Mouse (Mus musculus) lung, adult 2 months (tissue): ENCODE results near the gene Sorbs1. TPM values are rescaled to one million over a fixed set of nuclear protein-coding genes. Genes with fewer than 3 reads are reported as not detected.

Source experiments
- DNase-seq: peaks from one replicate; pipeline ENCODE4 v3.0.0; 2022
- H3K4me1 ChIP-seq: fragments of 200-500 bp; 2 replicates; pipeline ENCODE4 v1.6.1; 2011; ENCODE audit warnings: low read length; ENCODE audit not compliant: control insufficient read depth, insufficient read depth
- H3K4me3 ChIP-seq: fragments of 200-500 bp; replicated peaks from 2 replicates; pipeline ENCODE3; 2011; ENCODE audit warnings: low read depth, mild to moderate bottlenecking, control low read depth, low read length; ENCODE audit errors: extremely low read depth
- CTCF ChIP-seq: fragments of 200-500 bp; IDR thresholded peaks from 2 replicates; pipeline ENCODE4 v1.5.1; 2011; ENCODE audit warnings: mild to moderate bottlenecking, low read length, control low read depth; ENCODE audit not compliant: insufficient read depth
- POLR2A ChIP-seq: fragments of 200-500 bp; IDR thresholded peaks from 2 replicates; pipeline ENCODE4 v1.6.1; 2011; ENCODE audit warnings: low read depth, mild to moderate bottlenecking, control low read depth, low read length, borderline replicate concordance; ENCODE audit errors: extremely low read depth
- WGBS: fragments of 180-500 bp; shearing (Covaris S2); methylation state at CpG from one replicate; pipeline ENCODE4 v1.1.7; 2018; 5-methylcytosine and 5-hydroxymethylcytosine counted together
- polyA plus RNA-seq: library from polyadenylated mRNA; depleted of rRNA; stranded (reverse); fragments of >200 nt; gene quantifications from 2 replicates; pipeline ENCODE4 v1.2.3, GENCODE M21; 2012

Gene Sorbs1
- polyA plus RNA-seq, 1 experiment = 43.4 TPM

- DNase-seq = no peak
- 90% methylated on average over 6 of the region's 6 CpGs for WGBS
- Histone ChIP-seq H3K4me3 (no peak overlapping the region), H3K4me1 (no peaks in the 10 kb centered on the region)
- TF ChIP-seq POLR2A (no peak), CTCF (no peak)
These were observed 34.8 kb upstream of the Sorbs1 start for GRCm38 (mm10) chr19:40548386-40548785.

GRCm38 (mm10) chr19:40544856-40545255 is 31.3 kb upstream of the Sorbs1 start:
- peak; percentile 31 for DNase-seq
- no peaks in the 10 kb centered on the region for H3K4me1 ChIP-seq
- TF ChIP-seq CTCF (peak; percentile 99), POLR2A (no peak)
- no peak overlapping the region for H3K4me3 ChIP-seq
- 3% methylated on average over 3 of the region's 3 CpGs for WGBS

DNA sequence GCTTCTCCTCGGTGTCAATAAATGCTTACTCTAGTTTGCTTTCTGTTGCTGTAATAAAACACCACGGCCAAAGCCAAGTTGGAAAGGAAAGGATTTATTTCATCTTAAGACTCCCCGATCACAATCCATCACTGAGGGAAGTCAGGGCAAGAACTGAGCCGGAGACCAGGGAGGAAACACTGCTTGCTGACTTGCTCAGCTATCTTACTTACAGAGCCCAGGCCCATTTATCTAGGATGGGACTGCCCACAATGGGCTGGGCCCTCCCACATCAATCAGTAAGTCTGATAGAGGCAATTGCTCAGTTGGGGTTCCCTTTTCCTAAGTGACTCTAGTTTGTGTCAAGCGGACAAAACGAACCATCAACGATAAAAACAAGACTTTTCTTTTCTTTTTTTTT is 29.2 kb upstream of the Sorbs1 start:
- no peak for DNase-seq
- TF ChIP-seq CTCF (no peak), POLR2A (no peak)
- 67% methylated on average over 7 of the region's 7 CpGs for WGBS
- H3K4me3 ChIP-seq = no peak overlapping the region
- H3K4me1 ChIP-seq = no peaks in the 10 kb centered on the region

DNA sequence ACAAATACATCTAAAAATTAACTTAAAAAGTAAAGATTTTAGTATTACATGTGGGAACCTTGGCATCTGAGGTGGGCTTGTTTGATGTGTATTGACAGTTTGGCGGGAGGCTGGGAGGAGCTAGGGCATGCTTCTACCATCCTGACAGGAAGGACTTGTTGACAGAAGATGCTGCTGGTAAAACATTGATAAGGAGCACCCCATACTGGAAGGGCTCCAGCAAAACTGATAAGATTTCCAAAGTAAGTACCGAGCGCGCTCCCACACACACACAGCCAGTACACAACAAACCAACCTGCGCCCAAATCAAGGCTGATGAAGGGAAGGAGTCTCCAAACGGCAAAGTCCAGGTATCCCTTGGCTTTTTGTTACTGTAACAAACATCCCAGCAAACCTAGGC is 22.9 kb upstream of the Sorbs1 start:
- DNase-seq = no peak
- Histone ChIP-seq H3K4me3 (no peak overlapping the region), H3K4me1 (peaks cover 2% of the 10 kb centered on the region; the same call in 1 of the 2 replicates)
- 59% methylated on average over 6 of the region's 6 CpGs for WGBS
- TF ChIP-seq CTCF (no peak), POLR2A (no peak)

GRCm38 (mm10) chr19:40532525-40532924 is 18.9 kb upstream of the Sorbs1 start:
- TF ChIP-seq POLR2A = no peak
- no peak for TF ChIP-seq CTCF
- H3K4me3 ChIP-seq = no peak overlapping the region
- DNase-seq = no peak
- 49% methylated on average over 5 of the region's 5 CpGs for WGBS
- H3K4me1 ChIP-seq = peaks cover 2% of the 10 kb centered on the region; the same call in 1 of the 2 replicates

GRCm38 (mm10) chr19:40530323-40530722 is 16.7 kb upstream of the Sorbs1 start:
- WGBS = 72% methylated on average over 2 of the region's 2 CpGs
- no peak overlapping the region for H3K4me3 ChIP-seq
- no peak for TF ChIP-seq POLR2A
- TF ChIP-seq CTCF = no peak
- DNase-seq = no peak
- peaks cover 2% of the 10 kb centered on the region; the same call in 1 of the 2 replicates for H3K4me1 ChIP-seq

- H3K4me1 ChIP-seq = peaks cover 2% of the 10 kb centered on the region; the same call in 1 of the 2 replicates
- no peak for DNase-seq
- TF ChIP-seq POLR2A (no peak), CTCF (no peak)
These were observed 14.7 kb upstream of the Sorbs1 start for GRCm38 (mm10) chr19:40528254-40528653.

GRCm38 (mm10) chr19:40526367-40527014 is 12.9 kb upstream of the Sorbs1 start:
- Histone ChIP-seq H3K4me1 (no peaks in the 10 kb centered on the region), H3K4me3 (no peak overlapping the region)
- 80% methylated on average over 9 of the region's 9 CpGs for WGBS
- DNase-seq = no peak
- TF ChIP-seq CTCF = no peak
- TF ChIP-seq POLR2A = no peak

More at GRCm38 (mm10) chr19:40528254-40528653, 14.7 kb upstream of the Sorbs1 start:
- H3K4me3 ChIP-seq = no peak overlapping the region

DNA sequence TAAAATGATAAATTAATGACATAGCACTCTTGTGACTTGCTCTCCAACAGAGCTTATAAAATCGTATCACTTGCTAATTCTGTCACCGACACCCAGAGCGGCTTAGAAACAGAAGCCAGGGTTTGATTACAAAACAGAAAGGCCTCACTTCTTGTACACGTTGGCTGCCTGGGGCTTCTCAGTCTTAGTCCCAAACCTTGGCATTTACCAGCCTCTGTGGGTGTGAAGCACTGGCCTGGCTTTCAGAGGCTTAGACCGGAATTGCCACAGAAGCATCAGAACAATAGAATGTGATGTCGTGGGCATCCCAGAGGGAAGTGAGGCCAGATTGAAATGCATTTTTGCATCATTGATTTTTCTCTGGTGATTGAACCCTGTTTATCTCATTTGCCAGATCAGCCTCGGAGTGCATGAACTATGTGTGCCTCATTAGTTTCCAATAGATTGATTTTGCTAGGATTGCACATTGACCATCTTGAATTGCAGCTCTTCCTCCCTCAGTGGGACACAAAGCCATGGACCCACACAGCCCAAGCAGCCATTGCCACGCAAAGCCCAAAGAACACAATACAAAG is 9.9 kb upstream of the Sorbs1 start:
- TF ChIP-seq CTCF = no peak
- no peak for TF ChIP-seq POLR2A
- Histone ChIP-seq H3K4me3 (no peak overlapping the region), H3K4me1 (no peaks in the 10 kb centered on the region)
- no peak for DNase-seq
- WGBS = 73% methylated on average over 8 of the region's 8 CpGs

- DNase-seq = no peak
- 77% methylated on average over 5 of the region's 5 CpGs for WGBS
- Histone ChIP-seq H3K4me3 (no peak overlapping the region), H3K4me1 (no peaks in the 10 kb centered on the region)
- no peak for TF ChIP-seq POLR2A
These were observed 6.8 kb upstream of the Sorbs1 start for GRCm38 (mm10) chr19:40520403-40520802.

DNA sequence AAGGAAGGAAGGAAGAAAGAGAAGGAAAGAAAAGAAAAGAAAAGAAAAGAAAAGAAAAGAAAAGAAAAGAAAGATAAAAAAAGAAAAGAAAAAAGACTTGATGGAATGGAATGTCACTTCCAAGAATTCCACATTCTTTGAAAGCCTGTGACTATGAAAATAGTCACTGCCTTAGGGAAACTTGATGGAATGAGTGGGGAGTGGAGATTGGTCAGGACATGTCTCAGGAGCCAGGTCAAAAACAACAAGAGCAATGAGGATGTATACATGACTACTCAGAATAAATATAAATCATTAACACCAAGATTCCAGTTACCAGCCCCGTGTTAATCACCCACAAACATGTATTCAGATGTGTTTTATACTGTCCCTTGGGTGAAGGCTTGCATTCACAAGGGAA is 5.1 kb upstream of the Sorbs1 start:
- WGBS = 55% methylated on average over 1 of the region's 1 CpGs
- no peak overlapping the region for H3K4me3 ChIP-seq

More for the DNA sequence above, 5.1 kb upstream of the Sorbs1 start:
- no peak for DNase-seq
- H3K4me1 ChIP-seq = no peaks in the 10 kb centered on the region
- TF ChIP-seq POLR2A (no peak), CTCF (no peak)
